Mouse (Mus musculus): ENCODE results near the gene Ldhd.

- no peak for TF ChIP-seq ZNF384 (IDR thresholded peaks at IDR 0.05; ENCODE audit: low read depth, low read length)
- TF ChIP-seq EP300 (IDR thresholded peaks at IDR 0.05; ENCODE audit: low read length) = no peak
- TF ChIP-seq POLR2A (IDR thresholded peaks at IDR 0.05; ENCODE audit: low read depth, low read length) = no peak
- TF ChIP-seq RAD21 (IDR thresholded peaks at IDR 0.05; ENCODE audit: low read depth, low read length) = no peak
- no peak for TF ChIP-seq CHD1 (IDR thresholded peaks at IDR 0.05; ENCODE audit: low read depth, low read length)
- no peak for TF ChIP-seq CTCF (conservative IDR thresholded peaks at IDR 0.05 in 1 of 2, IDR thresholded peaks at IDR 0.05 in 1 of 2; ENCODE audit: low read depth in 2 of 2, low read length in 2 of 2)
- TF ChIP-seq USF2 (conservative IDR thresholded peaks at IDR 0.05; ENCODE audit: low read depth, low read length) = no peak
- no peak for TF ChIP-seq ZC3H11A (IDR thresholded peaks at IDR 0.05; ENCODE audit: low read depth, low read length)
- no peak for TF ChIP-seq TCF12 (IDR thresholded peaks at IDR 0.05; ENCODE audit: low read depth, low read length)
- no peak for TF ChIP-seq POLR2AphosphoS2 (IDR thresholded peaks at IDR 0.05; ENCODE audit: low read depth, low read length)
- TF ChIP-seq PAX5 (IDR thresholded peaks at IDR 0.05; ENCODE audit: low read length) = no peak
- no peak for TF ChIP-seq NRF1 (IDR thresholded peaks at IDR 0.05; ENCODE audit: low read depth, low read length)
These were observed 12.3 kb upstream of the Ldhd start for GRCm38 (mm10) chr8:111642496-111642895.

Data from CH12.LX (cell line).